25 mouse cellular contexts compared by ENCODE assay signal in the genomic region with DNA sequence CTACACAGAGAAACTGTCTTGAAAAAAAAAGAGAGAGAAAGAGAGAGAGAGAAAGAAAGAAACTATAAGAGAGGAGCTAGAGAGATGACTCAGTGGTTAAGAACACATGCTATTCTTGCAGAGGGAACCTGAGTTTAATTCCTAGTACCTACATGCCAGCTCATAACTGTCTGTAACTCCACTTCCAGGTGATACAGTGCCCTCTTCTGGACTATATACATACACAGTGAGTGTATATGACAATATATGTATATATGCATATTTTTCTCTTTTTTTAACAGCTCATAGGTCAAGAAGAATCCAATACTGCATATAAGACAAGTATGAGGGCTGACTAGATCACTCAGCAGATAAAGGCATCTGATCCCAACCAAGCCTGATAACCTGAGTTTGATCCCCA. TPM values are rescaled to one million over a fixed set of nuclear protein-coding genes. Genes with fewer than 3 reads are reported as not detected.
DNase-seq lines count a peak whose midpoint lies in the region; ATAC-seq and TF ChIP-seq lines count a peak whose summit lies in the region.
"Had no signal": no experiment of that assay in that cellular context is flagged by ENCODE, and none has a peak within 500 bp of the region (broad histone marks: within the 10 kb centered on the region; RNA-seq: fewer than 3 reads in every experiment).

No protein-coding gene starts in this region.

- TF ChIP-seq CTCF in gastrocnemius, adult 2 months (IDR thresholded peaks at IDR 0.05) = peak; percentile 27
- TF ChIP-seq CTCF in left cerebral cortex, adult 2 months (IDR thresholded peaks at IDR 0.05) = peak; percentile 16

- intact Hi-C loops in gastrocnemius, adult 2 months (cut with DNase I) = no loop called here
- intact Hi-C loops in gastrocnemius, postnatal 36 days (cut with DNase I) = no loop called here
- intact Hi-C loops in left cerebral cortex, adult 2 months (cut with DNase I) = no loop called here
- intact Hi-C loops in left cerebral cortex, postnatal 36 days (cut with DNase I) = no loop called here

- no peak overlapping the region for H3K27ac ChIP-seq in gastrocnemius, adult 2 months
- no peak overlapping the region for H3K27ac ChIP-seq in left cerebral cortex, adult 2 months
- H3K27ac ChIP-seq: embryonic facial prominence, embryonic 13.5 days; forebrain, embryonic 12.5 days; hindbrain, embryonic 14.5 days; limb, embryonic 12.5 days; liver, embryonic 13.5 days; midbrain, embryonic 13.5 days; neural tube, embryonic 12.5 days had no signal

- no peak for DNase-seq in gastrocnemius, adult 2 months
- DNase-seq in gastrocnemius, postnatal 36 days = no peak
- no peak for DNase-seq in left cerebral cortex, adult 2 months (ENCODE audit: extremely low spot score in 1 of 2, low spot score in 2 of 2)
- no peak for DNase-seq in left cerebral cortex, postnatal 36 days (ENCODE audit: low spot score in 2 of 2)
- DNase-seq in 3T3-L1 (ENCODE audit: low read depth, low spot score) = peak; percentile 39
- no peak for DNase-seq in adrenal gland, postnatal 10 days
- DNase-seq: adrenal gland, postnatal 14 days; cerebellum, adult 8-10 months; cerebellum, postnatal 36 days; embryo, embryonic 11 days; heart, postnatal 4 days; kidney, adult 18-20 months; liver, embryonic 13.5 days; right cerebral cortex, postnatal 25 days; spleen, adult 18-20 months; thymus, postnatal 25 days had no signal

- 0 out of 2 replicates have a peak, but pooled peaks have one; percentile 31 for ATAC-seq in megakaryocyte progenitor cell, adult 5-6 weeks (replicated peaks; ENCODE audit: poor library complexity)
- ATAC-seq: activated CD4-positive, CD25-positive, alpha-beta regulatory T cell, adult 4 months; midbrain, embryonic 13.5 days had no signal

- H3K4me3 ChIP-seq in gastrocnemius, adult 2 months = no peak overlapping the region
- no peak overlapping the region for H3K4me3 ChIP-seq in left cerebral cortex, adult 2 months
- H3K4me3 ChIP-seq: embryonic facial prominence, embryonic 13.5 days; erythroblast, embryonic 14.5 days; forebrain, embryonic 12.5 days; limb, embryonic 12.5 days; liver, embryonic 13.5 days; midbrain, embryonic 13.5 days; neural tube, embryonic 12.5 days had no signal

RNA-seq across cellular contexts. Expression of gene Acp2, which starts 10.6 kb away (rescaled TPM):
- total RNA-seq in gastrocnemius, adult 2 months (2021) = 10 to 100 TPM; 12.5 to 13.6 TPM
- total RNA-seq in gastrocnemius, postnatal 36 days (2021) = 10 to 100 TPM; 13.0 to 14.3 TPM
- 10 to 100 TPM; 42.4 to 44.5 TPM for total RNA-seq in left cerebral cortex, adult 2 months (2021)
- total RNA-seq in left cerebral cortex, postnatal 36 days (2021) = 10 to 100 TPM; 44.5 to 46.9 TPM
- total RNA-seq in megakaryocyte progenitor cell, adult 5-6 weeks (2015) = 15.8 and 15.9 TPM in 2 replicates
- 15.2 and 26.2 TPM in 2 replicates for total RNA-seq in megakaryocyte progenitor cell, adult 5-6 weeks (2017)
- 10 to 100 TPM; 30.0 to 37.0 TPM for total RNA-seq in adrenal gland, postnatal 10 days (2021)

RNA-seq across cellular contexts. Expression of gene Nr1h3, which starts 10.7 kb away (rescaled TPM):
- 10 to 100 TPM; 26.8 to 26.9 TPM for total RNA-seq in gastrocnemius, adult 2 months (2021)
- total RNA-seq in gastrocnemius, postnatal 36 days (2021) = 10 to 100 TPM; 17.3 to 19.1 TPM
- total RNA-seq in left cerebral cortex, adult 2 months (2021) = 1 to 10 TPM; 3.4 to 7.1 TPM
- total RNA-seq in left cerebral cortex, postnatal 36 days (2021) = 1 to 10 TPM; 3.1 to 4.2 TPM
- total RNA-seq in megakaryocyte progenitor cell, adult 5-6 weeks (2015) = 0.81 and 0.86 TPM in 2 replicates
- total RNA-seq in megakaryocyte progenitor cell, adult 5-6 weeks (2017) = 0.95 TPM in 1 of 2 replicates, not detected in the other
- total RNA-seq in adrenal gland, postnatal 10 days (2021) = 10 to 100 TPM; 33.6 to 39.7 TPM

RNA-seq across cellular contexts. Expression of gene Ddb2, which starts 23.5 kb away (rescaled TPM):
- total RNA-seq in gastrocnemius, adult 2 months (2021) = 1 to 10 TPM; 2.6 to 2.8 TPM
- 1 to 10 TPM; 2.1 to 2.6 TPM for total RNA-seq in gastrocnemius, postnatal 36 days (2021)
- 10 to 100 TPM; 11.7 to 14.4 TPM for total RNA-seq in left cerebral cortex, adult 2 months (2021)
- total RNA-seq in left cerebral cortex, postnatal 36 days (2021) = 10 to 100 TPM in 1 of 2 experiments, 1 to 10 TPM in 1; 9.6 to 12.2 TPM
- 11.5 and 11.8 TPM in 2 replicates for total RNA-seq in megakaryocyte progenitor cell, adult 5-6 weeks (2015)
- 7.7 and 10.6 TPM in 2 replicates for total RNA-seq in megakaryocyte progenitor cell, adult 5-6 weeks (2017)
- total RNA-seq in adrenal gland, postnatal 10 days (2021) = 10 to 100 TPM in 1 of 2 experiments, 1 to 10 TPM in 1; 9.2 to 16.3 TPM

RNA-seq across cellular contexts. Expression of gene Madd, which starts 29.7 kb away (rescaled TPM):
- total RNA-seq in gastrocnemius, adult 2 months (2021) = 1 to 10 TPM; 2.9 to 4.0 TPM
- total RNA-seq in gastrocnemius, postnatal 36 days (2021) = 1 to 10 TPM; 4.1 to 5.0 TPM
- 100 to 1,000 TPM; 236 to 254 TPM for total RNA-seq in left cerebral cortex, adult 2 months (2021)
- total RNA-seq in left cerebral cortex, postnatal 36 days (2021) = 100 to 1,000 TPM; 227 to 230 TPM
- 15.8 and 19.9 TPM in 2 replicates for total RNA-seq in megakaryocyte progenitor cell, adult 5-6 weeks (2015)
- 27.3 and 34.4 TPM in 2 replicates for total RNA-seq in megakaryocyte progenitor cell, adult 5-6 weeks (2017)
- 10 to 100 TPM; 17.0 to 22.5 TPM for total RNA-seq in adrenal gland, postnatal 10 days (2021)

RNA-seq across cellular contexts. Expression of gene Pacsin3, which starts 42.4 kb away (rescaled TPM):
- total RNA-seq in gastrocnemius, adult 2 months (2021) = 100 to 1,000 TPM; 375 to 428 TPM
- total RNA-seq in gastrocnemius, postnatal 36 days (2021) = 100 to 1,000 TPM; 333 to 372 TPM
- total RNA-seq in left cerebral cortex, adult 2 months (2021) = 10 to 100 TPM; 42.7 to 46.9 TPM
- 10 to 100 TPM; 40.8 to 43.2 TPM for total RNA-seq in left cerebral cortex, postnatal 36 days (2021)
- not detected in 2 replicates for total RNA-seq in megakaryocyte progenitor cell, adult 5-6 weeks (2015)
- total RNA-seq in megakaryocyte progenitor cell, adult 5-6 weeks (2017) = not detected in 2 replicates
- total RNA-seq in adrenal gland, postnatal 10 days (2021) = 10 to 100 TPM; 53.9 to 80.0 TPM
